Comparison of ENCODE assay signal across 16 mouse cellular contexts in genomic region chr1:93669941-93670340, GRCm38 (mm10). TPM values are rescaled to one million over a fixed set of nuclear protein-coding genes. Genes with fewer than 3 reads are reported as not detected.
"Had no signal": no experiment of that assay in that cellular context is flagged by ENCODE, and none has a peak within 500 bp of the region (broad histone marks: within the 10 kb centered on the region; RNA-seq: fewer than 3 reads in every experiment).

No protein-coding gene starts in this region.

- H3K9ac ChIP-seq: kidney, embryonic 15.5 days; limb, embryonic 12.5 days; limb, embryonic 15.5 days; liver, embryonic 14.5 days; liver, postnatal 0 days; lung, embryonic 14.5 days; neural tube, embryonic 13.5 days had no signal

- H3K36me3 ChIP-seq: kidney, embryonic 15.5 days; limb, embryonic 12.5 days; limb, embryonic 15.5 days; neural tube, embryonic 13.5 days had no signal

- H3K4me2 ChIP-seq: limb, embryonic 15.5 days had no signal

- H3K9me3 ChIP-seq: kidney, embryonic 15.5 days; limb, embryonic 12.5 days; limb, embryonic 15.5 days; neural tube, embryonic 13.5 days had no signal

- H3K4me3 ChIP-seq: left cerebral cortex, adult 2 months; limb, embryonic 15.5 days had no signal

- H3K27me3 ChIP-seq: kidney, embryonic 15.5 days; limb, embryonic 12.5 days; limb, embryonic 15.5 days; neural tube, embryonic 13.5 days had no signal

- H3K27ac ChIP-seq: left cerebral cortex, adult 2 months; limb, embryonic 12.5 days; limb, embryonic 15.5 days; liver, embryonic 14.5 days; macrophage; neural tube, embryonic 13.5 days had no signal

- DNase-seq: kidney, adult 11 months; kidney, adult 8-10 months; kidney, postnatal 10 days; kidney, postnatal 36 days; layer of hippocampus, postnatal 36 days; liver, postnatal 0 days; lung, embryonic 14.5 days; thymus, adult 18-20 months; thymus, postnatal 36 days had no signal

RNA-seq across cellular contexts. Expression of gene Bok, which starts 15.5 kb away (rescaled TPM):
- polyA plus RNA-seq: macrophage had no signal
